Mouse (Mus musculus) mature B cell (primary cell): ENCODE results near the gene Ovol2.

Experiments
- in situ Hi-C: fragments of 300-500 bp; cut with MboI; formaldehyde crosslinking; loops from 2 replicates; pipeline ENCODE4 v1.14.3; 2019

Ovol2 gene

DNA sequence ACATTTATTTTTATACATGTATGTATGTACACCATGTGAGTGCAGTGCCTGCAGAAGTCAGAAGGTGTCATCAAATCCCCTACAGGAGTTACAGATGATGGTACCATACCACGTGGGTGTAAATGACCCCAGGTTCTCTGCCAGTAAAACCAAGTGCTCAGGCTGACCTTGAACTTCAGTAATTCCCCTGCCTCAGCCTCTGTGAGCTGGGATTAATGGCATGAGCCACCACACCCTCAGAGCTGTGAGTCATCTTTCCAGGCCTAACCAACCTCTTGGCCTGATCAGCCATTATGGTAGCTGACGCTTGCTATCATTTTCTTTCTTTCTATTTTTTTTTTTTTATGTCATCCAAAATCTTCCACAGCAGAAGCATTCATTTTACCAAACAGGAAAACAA, 20.6 kb downstream of the Ovol2 start:
- in situ Hi-C loops = no loop called here

DNA sequence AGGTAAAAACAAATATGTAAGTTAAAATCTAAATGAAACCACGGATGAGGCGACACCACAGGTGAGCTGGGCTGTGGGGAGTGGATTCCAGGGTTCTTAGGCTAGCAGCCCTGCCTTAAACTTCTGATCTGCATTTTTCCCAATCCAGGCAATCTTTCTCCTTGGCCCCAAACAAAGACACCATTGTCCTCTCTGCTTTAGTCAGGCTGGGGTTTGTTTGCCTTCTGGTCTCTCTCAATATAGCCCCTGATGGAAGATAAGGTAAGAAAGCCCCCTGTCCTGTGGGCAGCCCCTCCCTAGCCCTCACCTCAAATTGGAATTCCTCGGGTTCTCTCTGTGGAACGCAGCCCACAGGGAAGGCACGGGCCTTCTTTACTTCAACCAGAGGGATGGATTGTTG, 21.7 kb downstream of the Ovol2 start:
- in situ Hi-C loops = no loop called here

DNA sequence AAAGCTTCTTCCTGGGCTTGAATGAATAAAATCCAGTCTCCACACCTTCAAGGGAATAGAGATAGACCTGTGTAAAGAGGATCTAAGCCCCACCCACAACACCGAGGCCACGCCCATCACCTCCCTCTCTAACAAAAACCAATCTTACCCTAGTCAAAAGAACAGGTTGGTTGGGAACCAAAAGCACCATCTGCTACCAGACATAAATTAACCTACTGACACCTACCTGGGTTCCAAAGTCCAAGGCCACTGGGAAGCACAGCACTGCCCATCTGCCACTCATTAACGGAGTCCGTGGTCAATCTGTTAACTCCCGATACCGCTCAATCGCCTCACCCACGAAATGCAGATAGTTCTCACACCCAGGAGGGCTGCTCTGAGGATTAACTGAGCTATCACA, 23.4 kb downstream of the Ovol2 start:
- in situ Hi-C loops = no loop called here

DNA sequence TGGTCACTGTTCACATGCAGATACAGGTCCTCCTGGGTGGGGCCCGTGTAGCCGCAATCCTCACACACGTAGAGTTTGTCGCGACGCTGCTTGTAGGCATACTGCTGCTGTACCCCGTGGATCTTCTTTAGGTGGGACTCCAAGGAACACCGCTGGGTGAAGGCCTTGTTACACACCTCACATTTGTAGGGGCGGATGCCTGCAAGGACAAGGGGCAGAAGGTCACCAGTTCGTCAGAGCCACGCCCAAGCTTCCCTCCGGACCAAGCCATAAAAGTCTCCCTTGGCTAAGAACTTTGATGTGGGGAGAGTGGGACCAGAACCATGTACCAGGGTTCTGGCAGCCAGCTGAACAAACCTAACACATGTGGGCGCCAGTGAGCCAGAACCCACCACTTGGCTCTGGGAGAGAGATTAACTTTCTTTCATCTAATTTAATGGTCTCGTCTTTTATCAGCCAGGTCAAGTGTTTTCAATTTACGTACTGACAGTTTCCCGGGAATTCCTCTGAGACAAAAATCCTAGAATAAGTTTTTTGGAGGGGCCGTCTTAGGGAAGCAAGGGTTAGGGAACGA, 26.1 kb downstream of the Ovol2 start:
- in situ Hi-C loops = no loop called here

DNA sequence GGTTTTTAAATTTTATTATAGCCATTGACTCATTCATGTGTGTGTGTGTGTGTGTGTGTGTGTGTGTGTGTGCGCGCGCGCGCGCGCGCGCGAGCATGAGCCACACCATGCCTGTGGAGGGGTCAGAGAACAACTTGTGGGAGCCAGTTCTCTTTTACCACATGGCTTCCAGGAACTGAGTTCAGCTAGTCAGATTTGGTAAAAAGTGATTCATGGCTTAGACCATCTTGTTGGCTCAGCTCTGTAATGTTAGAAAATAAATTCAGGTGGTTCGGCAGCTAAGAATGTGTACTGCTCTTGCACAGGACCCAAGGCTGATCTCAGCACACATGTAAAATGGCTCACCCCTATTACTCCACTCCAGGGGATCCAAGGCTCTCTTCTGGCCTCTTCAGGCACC, 30.8 kb downstream of the Ovol2 start:
- in situ Hi-C loops = no loop called here

DNA sequence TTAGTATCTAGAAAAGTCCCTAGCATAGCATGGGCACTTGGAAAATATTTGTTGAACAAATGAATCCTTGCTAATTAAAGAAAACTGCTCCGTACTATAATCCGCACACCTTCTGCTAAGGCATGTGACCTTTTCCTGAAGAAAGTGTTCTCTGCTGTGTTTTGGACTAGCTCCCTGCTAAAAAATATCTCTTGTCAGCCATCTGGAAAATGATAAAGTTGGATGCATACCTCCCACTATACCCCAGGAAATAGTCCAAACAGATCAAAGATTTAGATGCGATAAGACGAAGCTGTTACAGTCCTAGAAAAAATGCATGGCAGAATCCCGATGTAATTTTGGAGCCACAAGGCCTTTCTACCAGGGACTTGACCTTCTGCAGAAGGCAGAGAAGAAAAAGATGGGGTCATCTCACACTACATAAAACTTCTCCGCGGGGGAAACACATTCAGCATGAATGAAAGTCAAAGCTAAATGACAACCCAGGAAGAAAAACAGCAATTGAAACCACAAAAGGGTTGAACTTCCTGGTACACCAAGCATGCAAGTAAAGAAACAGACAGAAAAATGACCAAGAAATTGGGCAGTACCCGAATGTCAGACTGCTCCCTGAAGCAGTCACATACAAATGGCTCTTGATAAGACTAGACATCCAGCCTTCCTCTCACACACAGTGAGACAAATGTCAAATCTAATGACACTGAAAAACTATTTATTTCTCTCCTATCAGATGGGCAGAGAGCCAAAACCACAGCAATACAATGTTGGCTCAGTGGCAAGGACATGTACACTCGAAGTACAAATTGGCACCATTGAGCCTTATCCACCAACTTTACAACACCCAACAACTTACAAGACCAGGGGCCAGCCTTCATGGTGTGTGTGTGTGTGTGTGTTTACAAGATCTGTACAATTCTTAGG, 31.9 kb downstream of the Ovol2 start:
- in situ Hi-C loops = no loop called here

DNA sequence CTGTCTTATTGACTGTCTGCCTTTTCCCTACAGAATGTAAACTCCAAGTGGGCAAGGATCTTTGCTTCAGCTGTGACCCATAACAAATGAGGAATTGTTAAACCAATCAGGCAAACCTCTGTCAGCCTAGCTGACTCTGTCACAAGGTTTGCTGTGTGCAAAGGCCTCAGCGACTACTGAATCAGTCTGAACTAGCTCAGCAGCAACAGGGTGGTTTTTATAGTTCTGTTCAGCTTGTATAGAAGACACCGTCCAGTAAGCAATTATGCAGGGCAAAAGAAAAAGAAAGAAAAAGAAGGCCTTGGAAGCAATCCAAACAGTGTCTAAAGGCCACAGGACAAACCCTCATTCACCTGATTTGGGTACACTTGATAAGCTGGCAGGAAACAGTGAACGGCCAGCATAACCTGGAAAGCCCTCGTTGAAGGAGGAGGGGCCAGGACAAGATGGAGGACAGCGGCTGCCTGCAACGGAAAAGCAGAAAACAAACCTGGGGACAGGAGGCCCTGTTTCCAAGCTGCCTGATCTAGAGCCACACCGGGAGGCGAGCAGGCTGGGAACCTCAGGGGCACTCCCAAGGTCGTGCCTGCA, 36.7 kb downstream of the Ovol2 start:
- in situ Hi-C loops = no loop called here

DNA sequence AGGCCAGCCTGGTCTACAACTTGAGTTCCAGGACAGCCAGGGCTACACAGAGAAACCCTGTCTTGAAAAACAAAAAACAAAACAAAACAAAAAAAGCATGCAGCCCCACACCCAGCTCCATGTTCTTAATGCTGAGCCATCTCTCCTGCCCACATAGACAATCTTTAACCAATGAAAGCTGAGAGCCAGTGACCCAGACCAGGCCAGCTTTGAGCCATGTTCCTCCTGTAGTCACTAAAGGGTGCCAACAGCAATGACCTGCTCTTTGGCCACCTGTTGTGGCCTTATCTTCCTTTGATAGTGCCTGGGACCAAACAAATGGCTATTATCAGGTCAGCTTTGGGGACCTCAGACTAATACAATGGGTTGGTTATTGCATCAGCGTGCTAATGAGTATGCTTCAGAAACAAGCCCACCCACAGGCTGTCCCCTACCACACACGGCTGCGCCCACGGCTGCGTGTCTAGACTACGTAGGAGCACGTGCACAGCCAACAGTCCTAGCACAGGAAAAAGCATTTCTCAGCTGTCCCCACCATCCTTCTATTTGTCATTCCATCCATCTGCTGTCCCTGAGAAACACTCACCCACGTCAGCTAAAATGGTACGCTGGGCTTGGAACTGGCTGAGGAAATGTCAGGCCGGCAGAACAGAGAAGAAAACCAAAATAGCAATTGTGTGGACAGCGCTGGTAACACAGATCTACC, 40.2 kb downstream of the Ovol2 start:
- in situ Hi-C loops = no loop called here

DNA sequence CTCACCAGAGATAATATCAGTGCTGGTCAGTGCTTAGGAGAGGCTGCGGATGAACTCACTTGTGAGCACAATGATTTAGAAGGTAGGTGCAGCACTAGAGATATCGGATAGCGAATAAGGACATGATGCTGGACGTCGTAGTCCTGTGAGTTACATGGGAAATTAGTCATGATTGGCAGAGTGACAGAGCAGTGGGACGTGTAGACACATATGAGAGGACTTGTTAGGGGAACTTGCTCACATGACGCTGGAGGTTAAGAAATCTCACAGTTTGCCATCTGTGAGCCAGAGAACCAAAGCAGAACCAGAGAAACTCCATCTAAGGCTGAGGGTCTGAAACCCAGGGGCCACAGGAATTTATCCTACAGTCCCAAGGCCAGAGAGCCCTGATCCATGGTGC, 41.6 kb downstream of the Ovol2 start:
- in situ Hi-C loops = no loop called here

DNA sequence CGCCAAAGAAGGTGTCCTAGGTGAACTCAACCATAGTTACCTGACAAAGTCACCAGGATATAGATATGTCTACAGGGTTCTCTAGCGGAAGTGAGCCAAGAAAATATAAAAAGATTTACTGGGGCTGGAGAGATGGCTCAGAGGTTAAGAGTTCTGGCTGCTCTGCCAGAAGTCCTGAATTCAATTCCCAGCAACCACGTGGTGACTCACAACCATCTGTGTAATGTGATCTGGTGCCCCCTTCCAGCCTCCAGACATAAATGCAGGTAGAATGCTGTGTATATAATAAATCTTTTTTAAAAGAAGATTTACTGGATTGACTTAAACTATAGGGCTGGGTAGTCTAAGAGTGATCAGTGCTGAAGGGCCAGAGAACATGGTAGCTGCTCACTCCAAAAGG, 50.5 kb downstream of the Ovol2 start:
- in situ Hi-C loops = loop anchor here (10.0 kb wide), 1 partner anchor 277 kb away; no protein-coding TSS in a partner anchor

DNA sequence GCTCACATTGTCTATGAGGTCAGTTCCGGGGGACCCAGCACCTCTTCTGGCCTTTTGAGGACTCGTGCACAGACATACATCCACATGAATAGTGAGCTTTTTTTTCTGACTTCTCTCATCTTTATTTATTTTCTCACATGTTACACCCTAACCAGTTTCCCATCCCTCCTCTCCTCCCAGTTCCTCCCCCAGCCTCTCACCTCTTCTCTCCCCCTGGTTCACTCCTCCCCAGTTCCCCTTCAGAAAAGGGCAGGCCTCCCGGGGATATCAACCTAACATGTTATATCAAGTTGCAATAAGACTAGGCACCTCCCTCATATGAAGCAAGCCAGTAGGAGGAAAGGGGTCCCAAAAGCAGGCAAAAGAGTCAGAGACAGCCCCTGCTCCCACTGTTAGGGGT, 51.4 kb downstream of the Ovol2 start:
- in situ Hi-C loops = loop anchor here (10.0 kb wide), 1 partner anchor 276 kb away; no protein-coding TSS in a partner anchor

DNA sequence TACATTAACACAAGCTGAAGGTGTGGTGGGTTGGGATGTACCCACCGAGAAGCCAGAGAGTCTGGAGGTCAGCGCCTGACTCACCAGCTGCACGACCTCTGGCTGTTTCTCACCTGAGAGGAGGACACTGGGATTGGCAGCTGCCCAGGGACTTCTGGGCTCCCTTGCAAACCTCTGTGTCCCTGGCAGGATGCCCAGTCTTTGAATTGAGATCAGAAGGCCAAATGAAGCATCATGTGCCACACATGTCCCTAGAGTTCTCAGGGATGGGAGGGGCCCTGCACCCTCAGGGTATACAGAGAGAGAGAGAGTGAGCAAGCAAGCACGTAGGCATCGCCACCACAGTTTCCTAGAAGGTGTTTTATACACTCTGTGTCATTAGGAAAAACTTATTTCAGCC, 52.2 kb downstream of the Ovol2 start:
- in situ Hi-C loops = loop anchor here (10.0 kb wide), 1 partner anchor 275 kb away; no protein-coding TSS in a partner anchor

DNA sequence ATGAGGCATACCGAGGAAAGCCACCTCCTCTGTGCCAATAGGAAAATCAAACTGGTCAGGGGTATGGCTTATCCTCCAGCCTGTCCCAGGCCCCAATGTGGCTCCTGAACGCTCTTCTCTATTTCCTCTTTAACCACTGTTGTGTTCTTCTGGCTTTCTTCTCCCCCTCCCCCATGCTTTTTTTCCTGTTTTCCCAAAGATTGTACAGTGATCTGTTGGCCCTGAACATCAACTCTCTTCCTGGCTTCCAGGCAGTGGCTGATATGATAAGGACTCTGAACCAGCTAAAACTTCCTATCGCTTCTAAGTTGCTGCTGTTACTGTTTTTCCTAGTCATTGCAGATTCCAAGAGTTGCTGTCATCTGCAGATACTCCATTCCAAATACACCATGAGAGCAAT, 55.1 kb downstream of the Ovol2 start:
- in situ Hi-C loops = no loop called here

DNA sequence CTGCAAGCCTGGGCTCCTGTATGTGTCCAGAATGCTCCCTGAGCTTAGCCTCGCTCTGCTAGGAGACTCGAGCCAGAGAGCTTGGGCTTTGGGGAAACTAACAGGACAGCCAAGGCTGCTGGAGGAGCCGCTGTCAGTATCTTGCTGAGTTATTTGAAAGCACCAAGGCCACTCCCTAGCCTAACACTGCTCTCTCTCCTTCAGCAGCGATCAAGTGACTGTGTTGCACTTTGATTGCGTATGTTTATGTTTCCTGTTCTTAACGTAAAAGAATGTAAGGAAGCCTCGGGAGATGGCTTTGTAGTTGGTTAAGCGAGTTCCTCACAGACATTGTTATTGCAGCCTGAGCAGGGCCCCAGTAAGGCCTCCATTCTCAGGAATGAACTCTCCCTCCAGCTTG, 57.2 kb downstream of the Ovol2 start:
- in situ Hi-C loops = no loop called here

DNA sequence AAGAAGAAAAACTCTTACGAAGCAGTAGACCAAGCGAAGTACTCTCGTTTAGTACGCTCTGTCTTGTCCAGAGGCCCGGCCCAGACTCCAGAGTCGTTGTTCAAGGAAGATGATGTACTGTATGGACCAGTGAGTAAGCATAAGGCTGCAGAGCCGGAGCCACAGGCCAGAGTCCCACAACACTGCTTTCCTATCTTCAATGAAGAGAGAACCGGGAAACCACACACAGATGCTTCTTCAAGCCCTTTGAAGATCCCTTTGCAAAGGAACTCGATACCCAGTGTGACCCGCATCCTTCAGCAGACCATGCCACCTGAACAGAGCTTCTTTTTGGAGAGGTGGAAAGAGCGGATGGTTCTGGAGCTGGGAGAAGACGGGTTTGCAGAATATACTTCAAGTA, 59.9 kb downstream of the Ovol2 start:
- in situ Hi-C loops = no loop called here

DNA sequence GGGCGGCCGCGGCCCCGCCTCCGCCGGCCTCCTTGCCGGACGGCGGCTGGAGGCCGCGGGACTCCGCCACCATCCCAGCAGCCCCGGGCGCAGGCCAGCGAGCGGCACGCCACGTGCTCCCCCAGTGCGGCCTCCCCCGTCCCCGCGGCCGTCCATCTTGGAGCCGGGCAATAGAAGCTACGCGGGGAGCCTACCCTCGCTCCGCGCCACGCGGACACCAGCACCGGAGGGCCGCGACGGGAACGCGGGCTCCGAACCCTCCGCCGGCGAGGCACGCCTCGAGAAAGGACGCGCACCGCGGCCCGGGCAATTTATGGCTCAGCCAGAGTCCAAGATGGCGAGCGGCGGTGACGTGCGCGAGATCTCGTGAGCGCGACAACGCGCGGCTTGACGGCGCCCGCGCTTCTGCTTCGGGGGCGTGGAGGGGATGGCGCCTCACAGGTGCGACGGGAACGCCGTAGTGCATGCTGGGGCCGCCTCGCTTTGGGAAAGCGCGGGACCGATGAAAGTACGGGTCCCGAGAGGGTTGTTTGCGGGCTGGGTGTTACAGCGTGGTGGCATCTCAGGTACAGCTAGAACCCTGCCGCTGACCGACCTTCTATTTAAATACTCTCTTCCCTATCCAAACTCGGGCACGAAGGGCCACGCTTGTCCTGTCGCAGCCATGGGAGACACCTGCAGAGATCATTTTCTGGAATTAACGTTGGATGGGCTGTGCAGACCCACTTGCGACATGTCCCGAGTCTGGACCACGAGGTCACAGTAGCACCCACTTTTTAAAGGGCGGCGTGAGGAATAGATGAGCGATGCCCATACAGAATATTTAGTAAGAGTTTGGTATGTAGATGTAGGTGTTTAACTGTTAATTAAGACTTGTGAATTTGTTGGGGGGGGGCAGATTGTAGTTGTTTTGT, 61.2 kb downstream of the Ovol2 start, which contains the start of the genes Mgme1 and Snx5:
Mgme1 (plus strand) TSS at position 157 of the 914 bp plus-strand sequence.
Snx5 (minus strand) TSS at position 400 of the 914 bp plus-strand sequence.
- in situ Hi-C loops = no loop called here

DNA sequence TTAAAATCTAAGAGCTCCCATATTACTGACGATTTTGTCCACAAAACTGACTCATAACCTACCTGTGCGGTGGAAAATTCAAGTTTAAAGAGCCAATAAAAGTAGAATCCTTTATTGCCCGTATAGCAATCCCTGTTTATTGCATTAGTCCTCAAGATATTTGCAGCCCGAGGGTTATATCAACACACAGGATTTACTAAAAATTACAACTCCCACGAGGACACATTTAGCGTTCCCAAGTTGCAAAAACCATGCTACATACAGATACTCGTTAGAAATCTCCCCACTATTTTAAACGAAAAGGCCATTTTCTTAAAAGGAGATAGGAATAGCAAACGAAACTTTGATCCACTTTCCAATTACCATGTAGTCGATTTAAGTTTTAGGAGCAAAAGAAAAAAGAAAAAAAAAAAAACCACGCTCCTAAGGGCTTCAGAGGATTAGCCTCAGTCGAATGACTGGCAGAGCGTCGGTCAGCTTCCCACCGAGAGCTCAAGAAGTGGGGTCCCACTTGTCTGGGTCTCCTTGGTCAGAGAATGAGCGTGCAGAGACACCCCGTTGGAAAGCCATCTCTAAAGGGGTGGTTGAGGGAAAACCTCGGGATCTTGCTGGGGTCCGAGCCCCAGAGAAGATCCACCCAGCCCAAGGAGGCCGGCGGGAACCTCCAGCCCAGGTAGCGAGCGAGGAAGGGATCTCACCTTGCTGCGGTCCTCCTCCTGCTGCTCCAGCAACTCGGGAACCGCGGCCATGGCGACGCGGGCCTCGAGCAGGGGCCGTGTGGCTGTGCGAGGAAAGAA, 62.1 kb downstream of the Ovol2 start:
- in situ Hi-C loops = loop anchor here (5.0 kb wide), 1 partner anchor 38 kb away; no protein-coding TSS in a partner anchor

DNA sequence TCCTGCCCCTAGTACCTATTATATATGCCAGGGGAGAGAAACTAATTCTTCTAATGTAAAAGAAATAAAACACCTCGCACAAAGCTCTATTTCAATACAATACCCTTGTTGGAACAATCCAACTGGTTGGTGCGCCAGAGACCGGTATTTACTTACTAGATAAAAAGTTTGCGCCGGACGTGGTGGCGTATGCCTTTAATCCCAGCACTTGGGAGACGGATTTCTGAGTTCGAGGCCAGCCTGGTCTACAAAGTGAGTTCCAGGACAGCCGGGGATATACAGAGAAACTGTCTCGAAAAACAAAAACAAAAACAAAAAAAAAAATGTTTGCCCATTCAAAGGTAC, 62.7 kb downstream of the Ovol2 start:
- in situ Hi-C loops = loop anchor here (5.0 kb wide), 1 partner anchor 37 kb away; no protein-coding TSS in a partner anchor

DNA sequence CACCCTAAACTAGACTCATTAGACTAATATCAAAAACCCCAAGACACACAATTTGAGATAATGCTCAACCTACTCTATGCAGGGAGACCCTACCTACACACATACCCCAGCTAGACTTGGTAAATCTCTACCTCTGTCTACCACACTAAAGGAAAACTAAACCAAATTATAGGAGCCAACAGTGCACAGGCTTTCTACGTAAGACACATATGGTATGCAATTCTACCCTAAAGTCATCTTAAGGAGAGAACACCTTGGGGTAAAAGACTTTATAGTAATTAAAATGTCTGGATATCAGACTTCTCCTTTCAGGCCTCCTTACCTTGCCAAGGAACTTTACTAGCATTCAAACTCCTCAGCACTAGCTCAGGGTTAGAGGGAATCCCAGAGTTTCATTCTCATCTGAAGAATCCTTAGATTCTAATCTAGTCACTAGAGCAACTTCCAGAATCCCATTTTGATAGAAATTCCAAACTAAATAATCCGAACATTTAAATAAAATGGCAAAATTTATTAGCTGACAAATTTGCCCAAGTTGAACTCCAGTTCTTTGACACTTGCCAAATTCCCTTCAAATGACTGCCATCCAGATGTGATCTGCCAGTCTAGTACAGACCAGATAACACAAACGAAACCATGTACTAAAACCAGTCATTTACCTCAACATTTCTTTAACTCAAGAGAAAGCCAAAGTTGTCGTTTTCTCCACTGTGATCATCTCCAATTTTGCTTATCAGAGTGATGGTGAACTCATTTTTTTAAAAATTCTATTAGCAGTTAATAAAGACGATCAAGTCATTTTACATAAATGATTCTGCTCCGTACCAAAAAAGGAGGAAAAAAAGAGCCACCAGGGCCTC, 63.3 kb downstream of the Ovol2 start:
- in situ Hi-C loops = loop anchor here (5.0 kb wide), 1 partner anchor 36 kb away; no protein-coding TSS in a partner anchor
